Comparison of ENCODE assay signal across 21 mouse cellular contexts in genomic region chr11:21141755-21142154, GRCm38 (mm10). TPM values are rescaled to one million over a fixed set of nuclear protein-coding genes. Genes with fewer than 3 reads are reported as not detected.
DNase-seq lines count a peak whose midpoint lies in the region; ATAC-seq and TF ChIP-seq lines count a peak whose summit lies in the region.
"Had no signal": no experiment of that assay in that cellular context is flagged by ENCODE, and none has a peak within 500 bp of the region (broad histone marks: within the 10 kb centered on the region; RNA-seq: fewer than 3 reads in every experiment).

No protein-coding gene starts in this region.

- no peak for DNase-seq in midbrain, embryonic 14.5 days
- no peak for DNase-seq in urinary bladder, adult 18-20 months (ENCODE audit: low spot score in 2 of 2)
- no peak for DNase-seq in left cerebral cortex, adult 2 months (ENCODE audit: extremely low spot score in 1 of 2, low spot score in 2 of 2)
- DNase-seq: adrenal gland, adult 2 months; adrenal gland, postnatal 10 days; adrenal gland, postnatal 25 days; cerebellum, adult 11 months; cerebellum, adult 18-20 months; cerebellum, adult 8-10 months; cerebellum, adult 9-11 months; cerebellum, postnatal 14 days; cerebellum, postnatal 36 days; embryo, embryonic 11 days; forebrain, postnatal 0 days had no signal

- peaks cover 38% of the 10 kb centered on the region for H3K36me3 ChIP-seq in midbrain, embryonic 14.5 days (ENCODE audit: control insufficient read depth, insufficient read depth, low read length)

- H3K4me3 ChIP-seq in midbrain, embryonic 14.5 days (replicated peaks; ENCODE audit: low read depth, low read length): no peak overlapping the region
- no peak overlapping the region for H3K4me3 ChIP-seq in left cerebral cortex, adult 2 months
- H3K4me3 ChIP-seq: embryonic facial prominence, embryonic 12.5 days; forebrain, embryonic 13.5 days; forebrain, embryonic 15.5 days had no signal

- H3K9me3 ChIP-seq in midbrain, embryonic 14.5 days (ENCODE audit: control insufficient read depth, low read length): no peaks in the 10 kb centered on the region
- H3K9me3 ChIP-seq: embryonic facial prominence, embryonic 12.5 days; forebrain, embryonic 13.5 days; forebrain, embryonic 15.5 days had no signal

- intact Hi-C loops in left cerebral cortex, adult 2 months (cut with DNase I): no loop called here

- H3K9ac ChIP-seq in midbrain, embryonic 14.5 days (replicated peaks; ENCODE audit: low read length): no peak overlapping the region
- H3K9ac ChIP-seq: embryonic facial prominence, embryonic 12.5 days; forebrain, embryonic 13.5 days; forebrain, embryonic 15.5 days; forebrain, postnatal 0 days had no signal

- H3K4me1 ChIP-seq in midbrain, embryonic 14.5 days (ENCODE audit: control insufficient read depth, insufficient read depth, low read length): no peaks in the 10 kb centered on the region
- H3K4me1 ChIP-seq: embryonic facial prominence, embryonic 12.5 days; forebrain, embryonic 13.5 days; forebrain, embryonic 15.5 days had no signal

- H3K27me3 ChIP-seq in midbrain, embryonic 14.5 days (ENCODE audit: control insufficient read depth, insufficient read depth, low read length): no peaks in the 10 kb centered on the region
- H3K27me3 ChIP-seq: embryonic facial prominence, embryonic 12.5 days; forebrain, embryonic 13.5 days; forebrain, embryonic 15.5 days; Patski had no signal

- peak; percentile 35 for ATAC-seq in CD4-positive, CD25-positive, alpha-beta regulatory T cell, adult 4 months
- ATAC-seq in activated CD4-positive, CD25-positive, alpha-beta regulatory T cell, adult 4 months: peak; percentile 50
- ATAC-seq in inflammation-experienced regulatory T-cells, adult 6 months: peak; percentile 34
- no peak for ATAC-seq in midbrain, embryonic 14.5 days (ENCODE audit: low FRiP score, low TSS enrichment)
- ATAC-seq: forebrain, embryonic 13.5 days; forebrain, embryonic 15.5 days; forebrain, postnatal 0 days; Patski had no signal

- 94% methylated on average over 4 of the region's 4 CpGs for WGBS in midbrain, embryonic 14.5 days

- H3K4me2 ChIP-seq in midbrain, embryonic 14.5 days (ENCODE audit: low read length): no peak overlapping the region
- H3K4me2 ChIP-seq: embryonic facial prominence, embryonic 12.5 days; forebrain, embryonic 13.5 days; forebrain, embryonic 15.5 days had no signal

- H3K27ac ChIP-seq in midbrain, embryonic 14.5 days (replicated peaks; ENCODE audit: low read depth, low read length): no peak overlapping the region
- no peak overlapping the region for H3K27ac ChIP-seq in left cerebral cortex, adult 2 months
- H3K27ac ChIP-seq: embryonic facial prominence, embryonic 12.5 days; forebrain, embryonic 13.5 days; forebrain, embryonic 15.5 days had no signal

- TF ChIP-seq CTCF in left cerebral cortex, adult 2 months (IDR thresholded peaks at IDR 0.05): no peak

RNA-seq across cellular contexts. Expression of gene Peli1, which starts 50.7 kb away (rescaled TPM):
- 10 to 100 TPM; 72.2 to 96.4 TPM for polyA plus RNA-seq in CD4-positive, CD25-positive, alpha-beta regulatory T cell, adult 4 months (2017; shearing (Covaris generic))
- 10 to 100 TPM; 55.7 to 80.7 TPM for polyA plus RNA-seq in activated CD4-positive, CD25-positive, alpha-beta regulatory T cell, adult 4 months (2017; shearing (Covaris generic))
- polyA plus RNA-seq in inflammation-experienced regulatory T-cells, adult 6 months (2017; shearing (Covaris generic)): 10 to 100 TPM; 41.6 to 97.7 (median 96.1) TPM
- polyA plus RNA-seq in midbrain, embryonic 14.5 days (2014; fragmentation: Nextera tagmentation; extraction: Ambion mirVana): 82.4 and 104 TPM in 2 replicates
- total RNA-seq in left cerebral cortex, adult 2 months (2021): 10 to 100 TPM; 39.4 to 48.0 TPM
